Mouse (Mus musculus): ENCODE measurements around the gene Atf7ip2. TPM values are rescaled to one million over a fixed set of nuclear protein-coding genes. Genes with fewer than 3 reads are reported as not detected.

Atf7ip2 gene
- polyA plus RNA-seq (2017; shearing (Covaris generic)): not detected

GRCm38 (mm10) chr16:10192679-10193506, at the start of gene Atf7ip2:
Gene Atf7ip2 (plus strand): TSS chr16:10192712.

GRCm38 (mm10) chr16:10170005-10170404, 22.5 kb upstream of the Atf7ip2 start, which contains the start of gene Rpl39l:
Gene Rpl39l (plus strand): TSS chr16:10170226.

Other genes with a start within 250 kb of the Atf7ip2 start
- 0.02 TPM for gene Grin2a, start 197.2 kb upstream of the Atf7ip2 start, polyA plus RNA-seq (2017; shearing (Covaris generic))
- 1.9 TPM for gene Rpl39l, start 22.5 kb upstream of the Atf7ip2 start, polyA plus RNA-seq (2017; shearing (Covaris generic))
- not detected for gene Emp2, start 121.3 kb downstream of the Atf7ip2 start, polyA plus RNA-seq (2017; shearing (Covaris generic))
- gene Tekt5, start 202.8 kb downstream of the Atf7ip2 start, polyA plus RNA-seq (2017; shearing (Covaris generic)): not detected
- gene Nubp1, start 219.2 kb downstream of the Atf7ip2 start, polyA plus RNA-seq (2017; shearing (Covaris generic)): 67.8 TPM

All from effector memory CD4-positive, alpha-beta T cell, adult 5 months (primary cell).